Mouse (Mus musculus) liver, embryonic 16.5 days (tissue): ENCODE results near the gene Bmpr1a. TPM values are rescaled to one million over a fixed set of nuclear protein-coding genes. Genes with fewer than 3 reads are reported as not detected.
"Not testable (repeated sequence)": the region's sequence is repeated elsewhere in the genome, so short reads cannot be mapped to it uniquely, and the experiment has no call there.

Experiments
- ATAC-seq: fragments of 200-750 bp; cut with Nextera tagmentation; 2 replicates; pipeline ENCODE4 v1.8.0; 2017; ENCODE audit warnings: low read depth, mild to moderate bottlenecking, moderate number of reproducible peaks, moderate library complexity
- H3K27ac ChIP-seq: fragments of 300-500 bp; sonication (generic); 2 replicates; pipeline ENCODE4 v1.5.1; 2014; ENCODE audit warnings: mild to moderate bottlenecking, low read length
- H3K27me3 ChIP-seq: fragments of 300-500 bp; sonication (generic); 2 replicates; pipeline ENCODE4 v1.6.1; 2014; ENCODE audit warnings: low read depth, low read length, mixed read lengths; ENCODE audit not compliant: control insufficient read depth, insufficient read depth
- H3K36me3 ChIP-seq: fragments of 300-500 bp; sonication (generic); 2 replicates; pipeline ENCODE4 v1.6.1; 2014; ENCODE audit warnings: mild to moderate bottlenecking; ENCODE audit not compliant: control insufficient read depth, insufficient read depth
- H3K4me1 ChIP-seq: fragments of 300-500 bp; sonication (generic); 2 replicates; pipeline ENCODE4 v1.6.1; 2014; ENCODE audit warnings: low read depth, low read length, mixed read lengths; ENCODE audit not compliant: control insufficient read depth
- H3K4me2 ChIP-seq: fragments of 300-500 bp; sonication (generic); 2 replicates; pipeline ENCODE4 v1.6.1; 2014; ENCODE audit warnings: low read depth, low read length, mixed read lengths
- H3K4me3 ChIP-seq: fragments of 300-500 bp; sonication (generic); 2 replicates; pipeline ENCODE4 v1.5.1; 2014; ENCODE audit warnings: low read depth, mild to moderate bottlenecking, low read length
- H3K9ac ChIP-seq: fragments of 300-500 bp; sonication (generic); 2 replicates; pipeline ENCODE4 v1.6.1; 2014; ENCODE audit warnings: low read depth, low read length
- H3K9me3 ChIP-seq: fragments of 300-500 bp; sonication (generic); replicated peaks from 2 replicates; pipeline ENCODE4 v1.6.1; 2016; ENCODE audit warnings: low read length; ENCODE audit not compliant: control insufficient read depth
- WGBS: fragments of 180-500 bp; shearing (Covaris S2); extraction: QIAGEN DNeasy Blood & Tissue Kit; methylation state at CpG from one replicate; pipeline ENCODE4 v1.1.7; 2014; ENCODE audit not compliant: insufficient replicate concordance; 5-methylcytosine and 5-hydroxymethylcytosine counted together
- polyA plus RNA-seq: library from polyadenylated mRNA; unstranded; fragments of >200 nt; fragmentation: Nextera tagmentation; extraction: Ambion mirVana; gene quantifications from 2 replicates; pipeline ENCODE4 v1.2.1, GENCODE M21; 2015

Gene Bmpr1a
- polyA plus RNA-seq, 1 experiment from 2014 or later, result 3.0 TPM

DNA sequence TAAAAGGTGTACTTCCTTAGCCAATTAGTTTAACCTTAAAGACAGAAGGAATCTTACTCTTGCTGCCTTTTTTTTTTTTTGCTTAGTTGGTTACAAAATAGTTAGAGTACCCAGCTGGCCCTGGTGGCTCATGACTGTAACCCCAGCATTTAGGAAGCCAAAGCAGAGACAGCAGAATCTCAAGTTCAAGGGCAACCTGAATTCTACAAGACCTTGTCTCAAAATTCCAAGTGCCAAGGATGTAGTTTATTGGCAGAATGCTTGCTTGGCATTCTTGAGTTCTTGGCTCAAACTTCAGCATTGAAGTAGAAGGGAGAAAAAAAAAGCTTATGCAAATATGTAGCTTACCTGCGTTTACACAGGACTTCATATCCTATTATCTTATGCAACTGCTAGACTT is 74.1 kb downstream of the Bmpr1a start:
- H3K27ac ChIP-seq, result no peak overlapping the region
- no peak for ATAC-seq
- 54% methylated on average over 1 of the region's 1 CpGs for WGBS

DNA sequence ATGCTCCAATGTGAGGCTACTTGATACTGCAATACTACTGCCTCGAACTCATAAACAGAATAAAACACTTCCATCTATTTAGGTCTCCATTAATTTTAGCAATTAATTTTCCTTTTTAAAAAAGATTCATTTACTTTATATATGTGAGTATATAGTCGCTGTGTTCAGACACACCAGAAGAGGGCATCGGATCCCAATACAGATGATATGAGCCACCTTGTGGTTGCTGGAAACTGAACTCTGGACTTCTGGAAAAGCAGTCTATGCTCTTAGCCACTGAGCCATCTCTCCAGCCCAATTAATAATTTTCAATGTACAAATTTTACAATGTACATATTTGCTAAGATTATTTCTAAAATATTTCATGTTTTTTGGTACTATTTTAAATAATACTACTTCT is 74.9 kb downstream of the Bmpr1a start:
- Histone ChIP-seq H3K9me3 (no peaks in the 10 kb centered on the region), H3K27ac (no peak overlapping the region), H3K36me3 (no peaks in the 10 kb centered on the region), H3K4me1 (no peaks in the 10 kb centered on the region), H3K27me3 (no peaks in the 10 kb centered on the region), H3K4me3 (no peak overlapping the region), H3K4me2 (no peak overlapping the region), H3K9ac (no peak overlapping the region)
- no peak for ATAC-seq
- WGBS, result 66% methylated on average over 3 of the region's 3 CpGs

More for the DNA sequence above, 74.1 kb downstream of the Bmpr1a start:
- no peaks in the 10 kb centered on the region for H3K9me3 ChIP-seq
- H3K9ac ChIP-seq, result no peak overlapping the region
- no peak overlapping the region for H3K4me2 ChIP-seq
- no peaks in the 10 kb centered on the region for H3K4me1 ChIP-seq
- H3K36me3 ChIP-seq, result no peaks in the 10 kb centered on the region
- H3K4me3 ChIP-seq, result no peak overlapping the region
- H3K27me3 ChIP-seq, result no peaks in the 10 kb centered on the region

DNA sequence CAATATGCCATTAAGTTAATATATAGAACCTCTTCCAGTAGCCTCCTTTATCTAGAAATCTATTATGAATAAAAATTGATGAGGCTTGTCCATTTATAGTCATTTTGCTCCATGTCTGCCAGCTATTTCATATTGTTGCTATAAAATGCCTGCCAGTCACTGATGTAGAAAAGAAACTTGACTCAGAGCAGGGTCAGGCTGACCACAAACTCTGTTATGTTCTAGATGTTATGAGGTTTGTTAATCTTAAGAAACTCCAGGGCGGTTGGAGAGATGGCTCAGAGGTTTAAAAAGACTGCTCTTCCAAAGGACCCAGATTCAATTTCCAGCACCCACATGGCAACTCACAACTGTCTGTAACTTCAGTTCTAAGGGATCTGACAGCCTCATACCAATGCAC is 82.1 kb downstream of the Bmpr1a start:
- no peaks in the 10 kb centered on the region for H3K9me3 ChIP-seq
- H3K9ac ChIP-seq, result no peak overlapping the region
- H3K4me2 ChIP-seq, result no peak overlapping the region
- 54% methylated on average over 1 of the region's 1 CpGs for WGBS
- H3K36me3 ChIP-seq, result no peaks in the 10 kb centered on the region
- no peak overlapping the region for H3K27ac ChIP-seq
- H3K4me3 ChIP-seq, result no peak overlapping the region
- no peaks in the 10 kb centered on the region for H3K4me1 ChIP-seq
- H3K27me3 ChIP-seq, result no peaks in the 10 kb centered on the region
- ATAC-seq, result no peak

DNA sequence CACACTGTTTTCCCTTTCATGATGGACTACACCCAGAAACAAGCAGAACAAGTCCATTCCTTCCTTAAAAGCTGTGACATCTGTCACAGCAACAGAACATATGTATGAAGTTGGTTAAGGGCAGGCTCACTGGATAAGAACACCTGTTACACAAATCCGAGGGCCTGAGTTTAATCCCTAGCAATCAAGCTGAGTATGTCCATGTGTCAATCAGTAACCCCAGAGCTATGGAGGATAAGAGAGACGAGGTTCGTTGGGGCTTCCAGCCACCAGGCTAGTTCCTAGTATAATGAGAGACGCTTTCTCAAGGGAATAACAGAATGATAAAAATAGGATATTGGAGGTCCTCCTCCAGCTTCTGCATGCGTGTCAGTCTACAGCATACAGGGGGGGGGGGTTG is 85.6 kb downstream of the Bmpr1a start:
- Histone ChIP-seq H3K27me3 (no peaks in the 10 kb centered on the region), H3K4me1 (no peaks in the 10 kb centered on the region), H3K4me2 (no peak overlapping the region), H3K27ac (no peak overlapping the region), H3K36me3 (no peaks in the 10 kb centered on the region), H3K4me3 (no peak overlapping the region), H3K9ac (no peak overlapping the region), H3K9me3 (no peaks in the 10 kb centered on the region)
- ATAC-seq, result no peak
- WGBS, result 66% methylated on average over 5 of the region's 5 CpGs

DNA sequence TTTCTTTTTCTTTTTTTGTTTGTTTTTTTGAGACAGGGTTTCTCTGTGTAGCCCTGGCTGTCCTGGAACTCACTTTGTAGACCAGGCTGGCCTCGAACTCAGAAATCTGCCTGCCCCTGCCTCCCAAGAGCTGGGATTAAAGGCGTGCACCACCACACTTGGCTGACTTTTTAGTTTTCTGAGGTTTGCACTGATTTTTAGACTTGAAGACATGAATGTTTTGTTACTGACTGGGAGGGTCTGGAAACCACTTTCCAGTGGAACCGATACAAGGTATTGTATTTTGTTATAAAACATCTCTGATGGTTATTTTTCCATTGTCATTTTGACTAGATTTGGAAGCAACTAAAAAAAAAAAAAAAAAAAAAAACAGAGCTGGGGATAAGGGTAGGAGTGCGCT is 86.2 kb downstream of the Bmpr1a start:
- H3K27ac ChIP-seq, H3K4me2 ChIP-seq, H3K4me3 ChIP-seq, H3K27me3 ChIP-seq, H3K36me3 ChIP-seq, H3K9me3 ChIP-seq, H3K4me1 ChIP-seq, H3K9ac ChIP-seq, ATAC-seq: not testable (repeated sequence)
- WGBS, result 69% methylated on average over 4 of the region's 4 CpGs

DNA sequence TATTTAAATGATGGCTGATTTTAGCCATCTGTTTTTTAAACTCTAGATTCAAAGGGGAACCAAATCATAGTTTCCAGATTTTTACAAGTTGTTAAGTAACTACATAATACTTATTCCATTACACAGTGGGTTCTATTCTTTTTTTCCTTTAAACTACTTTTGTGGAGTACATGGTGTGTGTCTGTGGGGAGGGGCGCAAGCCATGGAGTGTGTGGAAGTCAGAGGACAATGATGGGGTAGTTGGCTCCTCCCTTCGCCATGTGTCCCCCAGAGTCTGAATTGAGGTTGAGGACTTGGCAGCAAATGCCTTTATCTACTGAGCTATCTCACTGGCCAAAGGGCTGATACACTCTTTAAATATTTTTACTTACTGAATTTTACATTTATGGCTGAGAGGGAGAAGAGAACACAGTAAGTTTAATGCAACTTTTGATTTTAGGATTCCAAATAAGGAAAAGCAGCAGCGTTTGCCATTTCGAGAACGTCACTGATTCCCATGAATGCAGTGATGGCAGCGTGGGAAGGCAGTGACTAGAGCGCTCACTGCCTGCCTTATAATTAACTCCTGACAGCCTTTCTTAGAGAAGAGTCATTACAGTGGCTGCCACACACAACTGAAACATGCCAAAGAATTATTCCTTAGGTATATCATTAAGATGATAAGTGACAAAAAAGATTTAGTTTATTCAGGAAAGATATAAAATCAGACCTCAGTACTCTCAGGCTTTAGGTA is 90.8 kb downstream of the Bmpr1a start:
- Histone ChIP-seq H3K9ac (no peak overlapping the region), H3K4me3 (no peak overlapping the region), H3K27ac (no peak overlapping the region), H3K4me1 (no peaks in the 10 kb centered on the region), H3K27me3 (no peaks in the 10 kb centered on the region), H3K4me2 (no peak overlapping the region), H3K9me3 (no peaks in the 10 kb centered on the region), H3K36me3 (no peaks in the 10 kb centered on the region)
- ATAC-seq, result no peak
- 79% methylated on average over 7 of the region's 7 CpGs for WGBS

DNA sequence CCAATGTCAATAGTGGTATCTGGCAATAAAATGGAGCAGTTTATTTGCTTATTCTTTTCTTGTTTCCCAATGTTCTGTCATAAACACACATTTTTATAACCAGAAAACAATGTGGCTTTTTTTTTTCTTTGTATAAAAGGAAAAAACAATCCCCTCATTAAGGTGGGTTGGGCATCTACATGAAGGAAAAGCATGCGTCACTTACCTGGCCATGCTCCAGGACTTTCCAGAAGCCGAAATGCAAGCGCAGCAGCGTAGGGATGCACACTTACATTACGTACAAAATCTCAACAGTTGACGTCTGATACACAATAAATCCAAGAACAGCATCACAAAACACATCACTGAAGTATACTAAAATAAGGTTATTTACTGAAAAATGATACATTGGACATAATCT is 92.4 kb downstream of the Bmpr1a start:
- WGBS, result 78% methylated on average over 6 of the region's 6 CpGs
- H3K4me1 ChIP-seq, result no peaks in the 10 kb centered on the region
- no peaks in the 10 kb centered on the region for H3K27me3 ChIP-seq
- no peaks in the 10 kb centered on the region for H3K36me3 ChIP-seq
- no peak overlapping the region for H3K9ac ChIP-seq
- H3K27ac ChIP-seq, result no peak overlapping the region
- H3K4me2 ChIP-seq, result no peak overlapping the region
- no peaks in the 10 kb centered on the region for H3K9me3 ChIP-seq
- no peak for ATAC-seq
- no peak overlapping the region for H3K4me3 ChIP-seq

DNA sequence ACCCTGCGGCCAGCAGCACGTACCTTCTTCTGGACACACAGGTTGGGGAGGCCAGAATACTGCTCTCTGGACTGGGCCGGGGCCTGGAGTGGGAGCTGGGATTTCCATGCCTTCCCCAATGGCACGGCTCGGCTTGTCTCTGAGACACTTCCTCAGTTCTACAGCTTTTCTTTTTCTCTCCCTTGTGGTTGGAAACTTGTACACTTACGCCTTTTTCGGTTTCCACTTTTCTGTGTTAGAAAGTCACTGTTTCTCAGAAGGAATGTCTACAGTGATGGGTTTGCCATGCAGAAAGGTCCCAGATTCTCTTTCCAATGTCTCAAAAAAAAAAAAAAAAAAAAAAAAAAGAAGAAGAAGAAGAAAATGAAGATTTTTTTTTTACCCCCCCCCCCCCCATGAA is 99.7 kb downstream of the Bmpr1a start:
- no peak for ATAC-seq
- Histone ChIP-seq H3K4me2 (no peak overlapping the region), H3K9me3 (no peaks in the 10 kb centered on the region), H3K9ac (no peak overlapping the region), H3K4me1 (no peaks in the 10 kb centered on the region), H3K27ac (no peak overlapping the region), H3K36me3 (no peaks in the 10 kb centered on the region), H3K4me3 (no peak overlapping the region), H3K27me3 (no peaks in the 10 kb centered on the region)
- WGBS, result 70% methylated on average over 7 of the region's 7 CpGs

DNA sequence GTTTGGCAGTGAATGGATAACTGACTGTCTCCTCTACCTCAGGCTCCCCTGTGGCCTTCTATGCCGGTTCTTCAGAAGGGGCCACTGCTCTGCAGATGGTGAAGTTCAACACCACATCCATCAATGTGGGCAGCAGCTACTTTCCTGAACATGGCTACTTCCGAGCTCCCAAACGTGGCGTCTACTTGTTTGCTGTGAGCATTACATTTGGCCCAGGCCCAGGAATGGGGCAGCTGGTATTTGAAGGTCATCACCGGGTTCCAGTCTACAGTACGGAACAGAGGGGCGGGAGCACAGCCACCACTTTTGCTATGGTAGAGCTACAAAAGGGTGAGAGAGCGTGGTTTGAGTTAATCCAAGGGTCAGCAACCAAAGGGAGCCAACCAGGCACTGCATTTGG is 100.3 kb downstream of the Bmpr1a start:
- Histone ChIP-seq H3K4me2 (no peak overlapping the region), H3K27me3 (no peaks in the 10 kb centered on the region), H3K4me1 (no peaks in the 10 kb centered on the region), H3K9ac (no peak overlapping the region), H3K4me3 (no peak overlapping the region), H3K9me3 (no peaks in the 10 kb centered on the region), H3K27ac (no peak overlapping the region), H3K36me3 (no peaks in the 10 kb centered on the region)
- WGBS, result 55% methylated on average over 8 of the region's 8 CpGs
- ATAC-seq, result peak; percentile 53; the same call in 1 of the 2 replicates
